Mouse (Mus musculus) heart, embryonic 11.5 days (tissue): ENCODE results near the gene Atp8a2. TPM values are rescaled to one million over a fixed set of nuclear protein-coding genes. Genes with fewer than 3 reads are reported as not detected.

Experiments used
- ATAC-seq: fragments of 200-750 bp; cut with Nextera tagmentation; replicated peaks from 2 replicates; pipeline ENCODE4 v1.8.0; 2017; ENCODE audit warnings: moderate library complexity; ENCODE audit not compliant: insufficient number of reproducible peaks, low FRiP score, low TSS enrichment
- H3K27ac ChIP-seq: fragments of 300-500 bp; sonication (generic); 2 replicates; pipeline ENCODE4 v1.5.1; 2014; ENCODE audit warnings: mild to moderate bottlenecking, low read depth, low read length
- H3K27me3 ChIP-seq: fragments of 300-500 bp; sonication (generic); 2 replicates; pipeline ENCODE4 v1.6.1; 2014; ENCODE audit warnings: mild to moderate bottlenecking, low read length, mixed read lengths; ENCODE audit not compliant: control insufficient read depth, insufficient read depth
- H3K36me3 ChIP-seq: fragments of 300-500 bp; sonication (generic); 2 replicates; pipeline ENCODE4 v1.6.1; 2014; ENCODE audit warnings: mild to moderate bottlenecking, low read length, moderate library complexity, mixed read lengths; ENCODE audit not compliant: control insufficient read depth, insufficient read depth
- H3K4me1 ChIP-seq: fragments of 300-500 bp; sonication (generic); 2 replicates; pipeline ENCODE4 v1.6.1; 2014; ENCODE audit warnings: low read length; ENCODE audit not compliant: control insufficient read depth, insufficient read depth
- H3K4me2 ChIP-seq: fragments of 300-500 bp; sonication (generic); 2 replicates; pipeline ENCODE4 v1.6.1; 2014; ENCODE audit warnings: mild to moderate bottlenecking, moderate library complexity
- H3K4me3 ChIP-seq: fragments of 300-500 bp; sonication (generic); 2 replicates; pipeline ENCODE4 v1.5.1; 2014; ENCODE audit warnings: low read depth, low read length
- H3K9ac ChIP-seq: fragments of 300-500 bp; sonication (generic); 2 replicates; pipeline ENCODE4 v1.6.1; 2014; ENCODE audit warnings: mild to moderate bottlenecking, low read depth, low read length, moderate library complexity
- H3K9me3 ChIP-seq: fragments of 300-500 bp; sonication (generic); replicated peaks from 2 replicates; pipeline ENCODE4 v1.6.1; 2016; ENCODE audit warnings: low read length; ENCODE audit not compliant: control insufficient read depth
- WGBS: fragments of 180-500 bp; shearing (Covaris S2); extraction: QIAGEN DNeasy Blood & Tissue Kit; methylation state at CpG from one replicate; pipeline ENCODE4 v1.1.7; 2014; ENCODE audit not compliant: insufficient replicate concordance; 5-methylcytosine and 5-hydroxymethylcytosine counted together
- polyA plus RNA-seq: library from polyadenylated mRNA; unstranded; fragments of >200 nt; fragmentation: Nextera tagmentation; extraction: Ambion mirVana; gene quantifications from 2 replicates; pipeline ENCODE4 v1.2.1, GENCODE M21; 2014

Atp8a2 gene
- polyA plus RNA-seq, 1 experiment from 2014 or later: 6.8 TPM

GRCm38 (mm10) chr14:59691402-59691801 is 505.6 kb downstream of the Atp8a2 start:
- Histone ChIP-seq H3K4me3 (no peak overlapping the region), H3K9ac (no peak overlapping the region), H3K4me2 (no peak overlapping the region), H3K4me1 (peaks cover 4% of the 10 kb centered on the region; the same call in 1 of the 2 replicates), H3K9me3 (no peaks in the 10 kb centered on the region), H3K27me3 (no peaks in the 10 kb centered on the region), H3K36me3 (no peaks in the 10 kb centered on the region), H3K27ac (no peak overlapping the region)
- WGBS: 74% methylated on average over 13 of the region's 13 CpGs
- ATAC-seq: no peak

- Histone ChIP-seq H3K9ac (no peak overlapping the region), H3K4me1 (peaks cover 4% of the 10 kb centered on the region; the same call in 1 of the 2 replicates), H3K4me3 (no peak overlapping the region), H3K27me3 (no peaks in the 10 kb centered on the region), H3K9me3 (no peaks in the 10 kb centered on the region), H3K27ac (no peak overlapping the region), H3K4me2 (no peak overlapping the region), H3K36me3 (no peaks in the 10 kb centered on the region)
- ATAC-seq: no peak
- 77% methylated on average over 12 of the region's 12 CpGs for WGBS
These were observed 506.0 kb downstream of the Atp8a2 start for GRCm38 (mm10) chr14:59690954-59691353.

- no peak overlapping the region for H3K27ac ChIP-seq
- no peaks in the 10 kb centered on the region for H3K27me3 ChIP-seq
- H3K36me3 ChIP-seq: no peaks in the 10 kb centered on the region
- WGBS: 60% methylated on average over 4 of the region's 4 CpGs
- H3K4me2 ChIP-seq: no peak overlapping the region
- no peak overlapping the region for H3K4me3 ChIP-seq
- no peak overlapping the region for H3K9ac ChIP-seq
- no peaks in the 10 kb centered on the region for H3K9me3 ChIP-seq
- peaks cover under 1% of the 10 kb centered on the region; the same call in 1 of the 2 replicates for H3K4me1 ChIP-seq
- ATAC-seq: no peak
These were observed 507.4 kb downstream of the Atp8a2 start for GRCm38 (mm10) chr14:59689596-59689995.

GRCm38 (mm10) chr14:59686229-59686628 is 510.8 kb downstream of the Atp8a2 start:
- H3K27me3 ChIP-seq: no peaks in the 10 kb centered on the region
- H3K4me3 ChIP-seq: no peak overlapping the region
- WGBS: 42% methylated on average over 5 of the region's 5 CpGs
- ATAC-seq: no peak
- H3K27ac ChIP-seq: no peak overlapping the region
- no peaks in the 10 kb centered on the region for H3K4me1 ChIP-seq
- H3K36me3 ChIP-seq: no peaks in the 10 kb centered on the region
- no peak overlapping the region for H3K4me2 ChIP-seq
- H3K9ac ChIP-seq: no peak overlapping the region
- H3K9me3 ChIP-seq: no peaks in the 10 kb centered on the region

- no peak overlapping the region for H3K4me2 ChIP-seq
These were observed 511.6 kb downstream of the Atp8a2 start for GRCm38 (mm10) chr14:59685343-59685742.

GRCm38 (mm10) chr14:59681906-59682305 is 515.1 kb downstream of the Atp8a2 start:
- no peaks in the 10 kb centered on the region for H3K9me3 ChIP-seq
- 63% methylated on average over 4 of the region's 4 CpGs for WGBS
- no peaks in the 10 kb centered on the region for H3K27me3 ChIP-seq
- H3K36me3 ChIP-seq: no peaks in the 10 kb centered on the region
- H3K4me1 ChIP-seq: no peaks in the 10 kb centered on the region
- no peak overlapping the region for H3K27ac ChIP-seq
- no peak overlapping the region for H3K9ac ChIP-seq
- no peak for ATAC-seq
- H3K4me3 ChIP-seq: no peak overlapping the region
- H3K4me2 ChIP-seq: no peak overlapping the region

More at GRCm38 (mm10) chr14:59685343-59685742, 511.6 kb downstream of the Atp8a2 start:
- no peak overlapping the region for H3K27ac ChIP-seq
- no peaks in the 10 kb centered on the region for H3K36me3 ChIP-seq
- H3K9ac ChIP-seq: no peak overlapping the region
- WGBS: 59% methylated on average over 8 of the region's 8 CpGs
- no peaks in the 10 kb centered on the region for H3K9me3 ChIP-seq
- no peaks in the 10 kb centered on the region for H3K27me3 ChIP-seq
- no peak overlapping the region for H3K4me3 ChIP-seq
- no peak for ATAC-seq
- no peaks in the 10 kb centered on the region for H3K4me1 ChIP-seq

- 44% methylated on average over 7 of the region's 7 CpGs for WGBS
These were observed 519.4 kb downstream of the Atp8a2 start for GRCm38 (mm10) chr14:59677598-59678003.

GRCm38 (mm10) chr14:59675330-59675729 is 521.6 kb downstream of the Atp8a2 start:
- no peak overlapping the region for H3K4me3 ChIP-seq
- peaks cover 6% of the 10 kb centered on the region for H3K4me1 ChIP-seq
- no peak overlapping the region for H3K9ac ChIP-seq
- H3K9me3 ChIP-seq: no peaks in the 10 kb centered on the region
- ATAC-seq: no peak
- H3K27me3 ChIP-seq: no peaks in the 10 kb centered on the region
- 69% methylated on average over 4 of the region's 4 CpGs for WGBS
- no peaks in the 10 kb centered on the region for H3K36me3 ChIP-seq
- no peak overlapping the region for H3K4me2 ChIP-seq
- H3K27ac ChIP-seq: no peak overlapping the region

More at GRCm38 (mm10) chr14:59677598-59678003, 519.4 kb downstream of the Atp8a2 start:
- Histone ChIP-seq H3K36me3 (no peaks in the 10 kb centered on the region), H3K4me3 (no peak overlapping the region), H3K4me1 (peaks cover 6% of the 10 kb centered on the region), H3K27me3 (no peaks in the 10 kb centered on the region), H3K4me2 (no peak overlapping the region), H3K9ac (no peak overlapping the region), H3K9me3 (no peaks in the 10 kb centered on the region), H3K27ac (no peak overlapping the region)
- no peak for ATAC-seq

GRCm38 (mm10) chr14:59674556-59674955 is 522.4 kb downstream of the Atp8a2 start:
- Histone ChIP-seq H3K4me2 (no peak overlapping the region), H3K9me3 (no peaks in the 10 kb centered on the region), H3K36me3 (no peaks in the 10 kb centered on the region), H3K27me3 (no peaks in the 10 kb centered on the region), H3K4me1 (peaks cover 6% of the 10 kb centered on the region), H3K4me3 (no peak overlapping the region), H3K27ac (no peak overlapping the region), H3K9ac (no peak overlapping the region)
- 42% methylated on average over 8 of the region's 8 CpGs for WGBS
- no peak for ATAC-seq
